Mouse (Mus musculus) ovary, postnatal 36 days (tissue): ENCODE measurements around the gene Large2.

Source experiments
- DNase-seq: peaks from one replicate; pipeline ENCODE4 v3.0.0; 2022; ENCODE audit warnings: low spot score, mixed read lengths

Large2 gene

GRCm38 (mm10) chr2:92390206-92390930 lies 15.7 kb upstream of the Large2 start:
- no peak for DNase-seq

GRCm38 (mm10) chr2:92389645-92390044 lies 15.0 kb upstream of the Large2 start:
- DNase-seq, result no peak

GRCm38 (mm10) chr2:92388891-92389641 lies 14.4 kb upstream of the Large2 start:
- DNase-seq, result peak; percentile 87

- DNase-seq, result no peak
Measured at GRCm38 (mm10) chr2:92388081-92388517, 13.4 kb upstream of the Large2 start.

- DNase-seq, result no peak
Measured at GRCm38 (mm10) chr2:92387646-92388045, 13.0 kb upstream of the Large2 start.

GRCm38 (mm10) chr2:92386821-92387570 lies 12.3 kb upstream of the Large2 start:
- DNase-seq, result no peak

GRCm38 (mm10) chr2:92385113-92386051 lies 10.7 kb upstream of the Large2 start:
- DNase-seq, result no peak

GRCm38 (mm10) chr2:92384101-92384500 lies 9.4 kb upstream of the Large2 start:
- no peak for DNase-seq

- DNase-seq, result no peak
Measured at GRCm38 (mm10) chr2:92382759-92383158, 8.1 kb upstream of the Large2 start.

- no peak for DNase-seq
Measured at GRCm38 (mm10) chr2:92381901-92382588, 7.4 kb upstream of the Large2 start, which contains the start of gene 1700029I15Rik. 1700029I15Rik (plus strand) TSS chr2:92382538.

- no peak for DNase-seq
Measured at GRCm38 (mm10) chr2:92381161-92381560, 6.5 kb upstream of the Large2 start.

GRCm38 (mm10) chr2:92380495-92381050 lies 5.9 kb upstream of the Large2 start:
- DNase-seq, result no peak

- no peak for DNase-seq
Measured at GRCm38 (mm10) chr2:92379783-92380494, 5.3 kb upstream of the Large2 start.

- no peak for DNase-seq
Measured at GRCm38 (mm10) chr2:92377320-92377719, 2.7 kb upstream of the Large2 start.

- no peak for DNase-seq
Measured at GRCm38 (mm10) chr2:92376300-92376699, 1.6 kb upstream of the Large2 start.

GRCm38 (mm10) chr2:92375788-92376187 lies 1.1 kb upstream of the Large2 start:
- DNase-seq, result no peak

- peak; percentile 93 for DNase-seq
Measured at GRCm38 (mm10) chr2:92375099-92375623, 492 bp upstream of the Large2 start.

- DNase-seq, result no peak
Measured at GRCm38 (mm10) chr2:92373437-92373813, 1.2 kb downstream of the Large2 start.

GRCm38 (mm10) chr2:92372767-92373436 lies 1.8 kb downstream of the Large2 start:
- peak; percentile 69 for DNase-seq
